Mouse (Mus musculus) layer of hippocampus, adult 9-11 months (tissue): ENCODE data around the gene Slc22a1.

Experiments
- DNase-seq: peaks from one replicate; pipeline ENCODE4 v3.0.0; 2022

Gene Slc22a1

GRCm38 (mm10) chr17:12675646-12676045 is at the start of gene Slc22a1:
Gene Slc22a1, minus strand, starts transcription at chr17:12675829.
- no peak for DNase-seq

DNA sequence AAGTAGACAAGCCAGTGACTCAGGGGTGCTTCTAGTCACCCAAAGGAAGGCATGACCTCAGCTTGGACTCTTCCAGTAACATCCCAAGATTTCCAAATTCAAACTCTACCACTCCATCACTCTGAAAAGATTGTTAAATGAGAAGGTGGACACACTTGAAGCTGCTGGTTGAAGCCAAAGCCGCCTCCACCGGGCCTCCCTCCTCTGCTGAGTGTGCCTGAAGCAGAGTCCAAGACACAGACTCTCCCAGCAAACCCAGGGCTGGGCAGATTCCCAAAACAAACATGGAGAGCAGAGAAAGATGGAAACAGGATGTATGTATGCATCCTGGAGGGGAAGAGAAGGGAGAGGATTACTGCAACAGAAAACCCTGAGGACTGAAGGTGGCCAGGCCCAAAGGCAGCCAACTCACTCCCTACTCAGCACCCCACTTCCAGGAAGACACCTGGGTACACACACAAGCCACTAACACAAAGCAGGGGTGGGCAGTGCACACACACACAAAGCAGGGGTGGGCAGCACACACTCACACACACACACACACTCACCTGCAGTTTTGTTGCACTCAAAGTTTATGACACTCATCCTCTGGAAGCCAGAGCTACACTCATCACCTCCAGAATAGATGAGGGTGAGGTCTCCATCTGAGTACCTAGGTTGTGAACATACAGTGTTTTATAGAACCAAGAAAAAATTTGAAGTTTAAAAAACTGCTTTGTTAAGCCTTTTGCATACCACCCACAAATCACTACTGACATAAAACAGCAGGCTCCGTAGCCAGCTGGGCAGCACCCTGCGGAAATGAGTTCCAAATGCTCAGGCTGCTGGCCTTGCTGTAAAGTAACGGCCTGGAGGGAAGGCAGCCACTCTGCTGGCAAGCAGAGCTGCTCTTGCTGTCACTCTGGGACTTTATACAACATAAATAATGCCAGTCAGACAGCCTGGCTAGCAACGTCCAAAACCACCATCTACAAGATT is 49.4 kb upstream of the Slc22a1 start:
- no peak for DNase-seq

DNA sequence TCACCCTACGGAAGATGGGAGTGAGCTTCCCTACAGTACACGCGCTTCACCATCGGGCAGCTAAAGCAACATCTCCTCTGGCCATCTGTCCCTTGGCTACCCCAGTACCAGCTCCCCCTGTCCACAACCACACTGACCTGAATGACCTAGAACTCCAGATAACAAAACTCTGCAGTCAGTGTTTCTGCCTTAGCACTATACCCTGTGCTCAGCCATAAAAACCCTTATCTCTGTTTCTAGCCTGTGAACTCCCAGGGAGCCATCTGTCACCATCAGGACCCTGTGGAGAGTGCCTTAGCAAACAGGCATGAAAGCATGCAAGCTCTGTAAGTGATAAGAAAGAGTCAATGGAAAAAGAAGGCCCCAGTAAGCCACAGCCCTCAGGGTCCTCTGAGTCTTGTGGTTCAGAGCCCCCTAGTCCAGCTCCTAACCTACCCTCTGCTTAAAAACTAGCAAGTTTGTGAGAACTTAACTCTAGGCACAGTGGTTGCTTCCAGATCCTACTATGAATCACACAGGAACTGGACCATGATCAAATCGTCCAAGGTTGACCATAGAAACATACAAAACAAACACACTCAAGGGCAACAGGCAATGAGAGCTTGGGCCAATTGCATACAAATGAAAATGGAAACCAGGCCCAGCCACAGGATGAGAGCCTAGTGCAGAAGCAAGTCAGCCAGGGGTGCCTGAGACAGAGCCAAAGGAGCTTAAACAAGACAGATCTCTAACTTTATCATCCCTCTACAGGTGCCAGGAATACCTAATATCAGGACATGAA is 48.5 kb upstream of the Slc22a1 start:
- no peak for DNase-seq

- no peak for DNase-seq
These were observed 47.0 kb upstream of the Slc22a1 start for GRCm38 (mm10) chr17:12722622-12723021.

DNA sequence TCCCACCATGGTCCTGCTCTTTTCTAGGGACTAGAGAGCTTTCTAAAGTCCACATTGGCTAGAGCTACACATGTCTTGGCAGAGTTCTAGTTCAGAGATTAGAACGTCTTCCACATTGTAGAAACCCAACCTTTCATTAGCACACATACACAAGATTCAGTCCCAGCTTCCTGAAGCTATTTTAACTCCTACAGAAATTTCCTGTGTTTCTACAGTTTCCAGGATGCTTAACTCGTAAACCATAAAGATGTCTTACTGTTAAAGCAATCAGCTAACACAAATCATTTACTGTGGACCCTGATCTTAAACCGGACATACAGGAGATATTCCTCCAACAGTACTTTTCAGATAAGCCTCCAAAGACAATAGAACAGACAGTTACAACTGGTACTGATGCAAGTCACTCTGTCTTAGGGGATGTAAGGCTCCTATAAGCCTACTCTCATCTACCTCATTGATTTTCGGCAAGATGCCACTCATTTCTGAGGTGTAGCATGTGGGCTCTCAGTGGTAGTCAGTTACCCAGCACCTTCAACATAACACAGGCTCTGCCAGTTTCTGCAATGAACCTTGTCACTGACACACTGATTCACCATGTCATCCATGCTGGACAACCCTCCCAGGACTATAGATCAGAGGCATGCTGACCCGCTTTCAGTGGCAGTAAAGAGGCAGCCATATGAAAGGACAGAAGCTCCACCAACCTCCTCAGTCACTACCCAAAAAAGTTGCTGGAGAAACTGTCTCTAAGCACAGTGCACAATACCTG is 45.7 kb upstream of the Slc22a1 start:
- no peak for DNase-seq

DNA sequence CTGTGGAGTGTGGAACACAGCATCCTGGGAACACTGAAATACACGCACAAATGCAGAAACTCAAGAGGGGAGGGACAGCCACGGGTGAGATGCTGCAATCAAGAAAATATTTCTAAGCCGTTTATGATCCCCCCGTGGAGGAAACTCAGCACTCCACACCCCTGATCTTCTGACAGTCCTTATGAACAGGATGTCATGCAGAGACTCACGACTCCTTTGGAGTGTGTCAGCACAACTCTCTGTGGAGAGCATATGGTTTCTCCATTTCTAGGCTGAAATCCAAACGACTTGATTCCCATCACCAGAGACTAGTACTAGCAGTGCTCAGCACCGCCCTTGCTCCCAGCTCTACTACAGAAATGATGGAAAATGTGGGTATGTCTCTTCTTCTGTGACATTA is 42.6 kb upstream of the Slc22a1 start:
- DNase-seq, result peak; percentile 30

- no peak for DNase-seq
These were observed 41.8 kb upstream of the Slc22a1 start for GRCm38 (mm10) chr17:12717445-12717844.

GRCm38 (mm10) chr17:12715032-12715431 is 39.4 kb upstream of the Slc22a1 start:
- DNase-seq, result no peak

GRCm38 (mm10) chr17:12714080-12714561 is 38.5 kb upstream of the Slc22a1 start:
- DNase-seq, result no peak

GRCm38 (mm10) chr17:12712993-12713392 is 37.4 kb upstream of the Slc22a1 start:
- DNase-seq, result no peak

DNA sequence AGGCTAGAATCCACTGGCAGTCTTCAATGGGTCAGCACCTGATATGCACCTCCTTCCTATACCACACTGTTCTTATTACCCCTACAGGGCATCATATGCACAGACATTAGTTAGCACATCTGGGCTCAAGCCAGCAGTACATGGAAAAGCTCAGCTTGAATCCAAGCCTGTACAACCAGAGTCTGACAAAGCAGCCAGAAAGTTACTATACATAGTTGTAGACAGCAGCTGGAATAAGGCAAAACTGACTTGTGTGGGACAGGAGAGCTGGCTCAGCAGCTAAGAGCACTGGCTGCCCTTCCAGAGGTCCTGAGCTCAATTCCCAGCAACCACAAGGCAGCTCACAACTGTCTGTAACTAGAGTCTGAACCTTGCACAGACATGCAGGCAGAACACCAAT is 36.6 kb upstream of the Slc22a1 start:
- DNase-seq, result no peak

DNA sequence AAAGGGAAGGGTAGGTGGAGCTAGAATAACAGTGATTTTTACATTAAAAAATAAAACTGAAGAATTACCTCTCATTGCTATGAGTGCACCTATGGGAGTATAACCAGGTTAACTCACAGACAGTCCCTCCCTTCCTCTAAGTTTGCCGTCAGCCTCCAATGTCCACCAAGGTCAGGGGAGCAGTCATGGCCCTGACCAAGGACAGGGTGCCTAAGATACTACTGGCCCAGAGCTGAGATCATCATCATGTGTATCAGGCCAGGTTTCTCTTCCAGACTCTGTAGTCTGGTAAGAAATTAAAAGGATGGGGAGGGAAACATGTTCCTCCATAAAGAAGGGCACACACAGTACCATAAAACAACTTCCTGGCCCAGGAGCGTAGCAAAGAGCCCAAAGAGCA is 35.3 kb upstream of the Slc22a1 start:
- DNase-seq, result no peak

DNA sequence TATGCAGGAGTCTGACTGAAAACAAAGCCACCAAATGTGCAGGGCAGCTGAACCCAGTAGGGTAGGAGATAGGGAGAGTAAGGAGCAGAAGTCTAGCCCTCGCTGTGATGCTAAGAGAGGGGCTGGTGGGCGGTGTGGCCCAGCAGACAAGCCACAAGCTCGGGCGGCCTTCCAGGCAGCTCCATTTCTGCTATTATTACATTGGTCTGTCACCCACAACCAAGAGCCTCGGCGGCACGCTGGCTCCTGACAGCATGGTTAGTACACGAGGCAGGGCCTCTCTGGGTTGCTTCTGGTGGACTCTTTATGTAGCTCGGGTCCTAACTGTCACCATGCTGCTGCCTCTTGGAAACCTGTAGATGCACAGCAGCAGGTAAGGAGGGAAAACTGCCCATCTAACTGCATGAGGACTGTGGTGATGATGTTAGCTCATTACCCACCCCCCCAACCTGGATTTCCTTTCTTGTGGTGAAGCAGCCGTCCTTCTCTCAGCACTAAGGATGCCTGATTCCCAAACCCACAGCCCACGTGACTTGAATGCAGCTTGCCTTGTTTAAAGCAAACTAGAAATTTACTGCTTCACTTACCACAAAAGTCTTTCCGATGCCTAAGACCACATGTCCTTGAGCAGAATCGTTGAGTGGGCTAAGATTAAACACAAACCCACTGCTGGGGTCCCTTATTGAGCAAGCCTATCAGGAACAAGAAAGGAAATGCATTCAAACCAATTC is 34.6 kb upstream of the Slc22a1 start:
- DNase-seq, result peak; percentile 30

DNA sequence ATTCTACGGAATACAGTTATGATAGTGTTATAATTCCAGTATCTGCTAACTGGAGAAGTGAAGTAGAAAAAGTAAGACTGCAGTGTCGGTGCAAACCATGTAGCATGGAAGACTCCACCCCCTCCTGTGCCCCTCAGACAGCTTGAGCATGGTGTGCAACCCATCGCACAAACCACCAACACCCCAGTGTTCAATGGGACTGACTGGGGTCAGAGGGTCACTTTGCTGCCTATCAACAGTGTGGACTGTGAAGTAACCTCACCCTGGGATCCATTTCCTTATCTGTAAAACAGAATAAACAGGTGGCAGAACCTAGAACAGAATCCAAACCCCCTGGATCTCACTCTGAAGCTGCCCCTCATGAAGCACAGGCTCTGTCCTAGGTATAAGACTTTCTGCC is 32.8 kb upstream of the Slc22a1 start:
- DNase-seq, result no peak

DNA sequence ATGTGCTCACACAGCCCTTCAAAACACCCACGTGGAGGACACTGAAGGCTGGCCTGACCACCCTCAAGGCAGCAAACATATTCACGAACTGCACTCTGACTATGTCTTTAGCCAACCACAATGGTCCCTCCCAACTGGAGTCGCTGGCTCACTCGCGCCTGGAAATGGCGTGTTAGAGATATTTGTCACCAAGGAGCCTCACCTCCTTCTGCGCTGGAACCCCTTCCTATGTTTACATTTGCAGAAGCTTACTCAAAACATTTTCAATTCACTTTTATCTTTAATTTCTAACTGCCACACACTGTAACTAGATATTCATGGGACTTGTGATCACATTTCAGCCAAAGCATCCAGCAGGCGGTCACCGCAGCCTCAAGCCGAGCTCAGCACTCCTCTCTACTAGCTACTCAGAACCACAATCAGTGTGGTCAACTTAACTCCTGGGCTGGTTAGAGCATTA is 31.0 kb upstream of the Slc22a1 start:
- DNase-seq, result no peak

GRCm38 (mm10) chr17:12702901-12703300 is 27.3 kb upstream of the Slc22a1 start:
- no peak for DNase-seq

DNA sequence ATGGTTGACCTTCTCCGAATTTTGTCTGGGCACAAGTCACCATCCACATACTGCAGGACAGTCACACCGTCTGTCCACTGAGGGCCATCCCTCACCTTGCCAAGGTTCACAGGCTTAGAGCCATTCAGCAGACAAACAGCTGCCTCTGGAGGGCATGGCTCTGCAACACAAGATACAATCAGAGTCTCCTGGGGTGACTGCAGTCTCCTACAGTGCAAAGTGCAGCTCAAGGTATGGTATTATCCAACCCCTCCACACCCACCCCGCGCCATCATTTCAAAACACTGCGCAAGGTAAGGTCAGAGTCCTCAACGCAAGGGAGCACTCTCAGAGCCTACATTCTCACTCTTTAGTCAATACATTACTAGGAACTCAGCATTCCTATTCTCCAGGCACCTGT is 24.7 kb upstream of the Slc22a1 start:
- no peak for DNase-seq

GRCm38 (mm10) chr17:12691899-12692298 is 16.3 kb upstream of the Slc22a1 start:
- DNase-seq, result no peak

- DNase-seq, result no peak
These were observed 13.9 kb upstream of the Slc22a1 start for GRCm38 (mm10) chr17:12689537-12689936.

DNA sequence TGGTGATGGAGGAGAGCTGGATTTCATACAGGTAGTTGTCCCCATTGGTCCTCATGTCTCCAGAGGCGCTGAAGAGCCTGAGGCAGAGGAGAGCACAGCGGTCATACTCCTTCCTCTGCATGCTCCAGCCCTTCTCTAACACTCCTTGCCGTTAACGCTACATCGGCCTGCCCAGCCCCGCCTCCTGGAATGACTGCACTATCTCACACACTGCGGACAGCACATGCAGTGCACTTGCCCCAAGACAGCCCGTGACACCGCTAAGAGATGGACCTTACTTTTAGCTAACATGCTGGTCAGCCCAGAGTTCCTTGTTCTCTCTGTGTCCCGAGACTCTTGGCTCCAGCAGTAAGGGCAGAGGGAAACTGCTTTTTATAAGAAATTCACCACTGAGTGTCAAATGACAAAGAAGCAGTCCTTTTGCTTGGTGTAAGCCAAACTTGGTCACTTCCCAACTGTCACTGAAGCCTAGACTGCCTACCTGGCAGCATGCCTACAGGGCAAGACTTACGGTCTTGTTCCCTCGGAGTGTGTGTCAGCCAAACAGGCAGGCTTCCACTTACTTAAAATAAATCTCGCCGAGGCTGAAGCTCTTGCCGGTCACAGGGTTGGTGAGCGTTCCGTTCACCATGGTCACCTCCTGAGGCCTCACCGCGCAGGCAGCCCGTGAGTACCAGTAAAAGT is 12.9 kb upstream of the Slc22a1 start:
- DNase-seq, result peak; percentile 33

GRCm38 (mm10) chr17:12684928-12685624 is 9.4 kb upstream of the Slc22a1 start:
- no peak for DNase-seq
